Mouse (Mus musculus) intestine, postnatal 0 days (tissue): ENCODE data around the gene Prdm16. TPM values are rescaled to one million over a fixed set of nuclear protein-coding genes. Genes with fewer than 3 reads are reported as not detected.

ENCODE experiments used
- ATAC-seq: fragments of 200-750 bp; cut with Nextera tagmentation; 2 replicates; pipeline ENCODE4 v1.8.0; 2017; ENCODE audit warnings: mild to moderate bottlenecking, moderate TSS enrichment, moderate library complexity
- H3K27ac ChIP-seq: fragments of 300-500 bp; sonication (generic); 2 replicates; pipeline ENCODE4 v1.5.1; 2014; ENCODE audit warnings: mild to moderate bottlenecking, low read depth, low read length, moderate library complexity
- H3K27me3 ChIP-seq: fragments of 300-500 bp; sonication (generic); replicated peaks from 2 replicates; pipeline ENCODE4 v1.6.1; 2014; ENCODE audit warnings: low read length, mixed read lengths; ENCODE audit not compliant: control insufficient read depth, insufficient read depth
- H3K36me3 ChIP-seq: fragments of 300-500 bp; sonication (generic); 2 replicates; pipeline ENCODE4 v1.6.1; 2014; ENCODE audit warnings: mild to moderate bottlenecking, moderate library complexity; ENCODE audit not compliant: control insufficient read depth, insufficient read depth
- H3K4me1 ChIP-seq: fragments of 300-500 bp; sonication (generic); replicated peaks from 2 replicates; pipeline ENCODE4 v1.6.1; 2014; ENCODE audit warnings: antibody characterized with exemption, low read length, mixed read lengths; ENCODE audit not compliant: control insufficient read depth, insufficient read depth
- H3K4me2 ChIP-seq: fragments of 300-500 bp; sonication (generic); replicated peaks from 2 replicates; pipeline ENCODE4 v1.6.1; 2014; ENCODE audit warnings: low read depth, mild to moderate bottlenecking, moderate library complexity
- H3K4me3 ChIP-seq: fragments of 300-500 bp; sonication (generic); 2 replicates; pipeline ENCODE4 v1.5.1; 2014; ENCODE audit warnings: low read depth, low read length
- H3K9ac ChIP-seq: fragments of 300-500 bp; sonication (generic); 2 replicates; pipeline ENCODE4 v1.6.1; 2014; ENCODE audit warnings: mild to moderate bottlenecking, low read depth, low read length
- H3K9me3 ChIP-seq: fragments of 300-500 bp; sonication (generic); 2 replicates; pipeline ENCODE4 v1.6.1; 2016; ENCODE audit warnings: mixed run types; ENCODE audit not compliant: control insufficient read depth
- CTCF ChIP-seq: sonication (generic); IDR thresholded peaks from 2 replicates; pipeline ENCODE4 v1.5.1; 2016; ENCODE audit warnings: low read depth, mild to moderate bottlenecking, control low read depth, antibody characterized with exemption, moderate library complexity
- WGBS: fragments of 180-500 bp; shearing (Covaris S2); extraction: QIAGEN DNeasy Blood & Tissue Kit; methylation state at CpG from one replicate; pipeline ENCODE4 v1.1.7; 2014; 5-methylcytosine and 5-hydroxymethylcytosine counted together
- polyA plus RNA-seq: library from polyadenylated mRNA; unstranded; fragments of >200 nt; fragmentation: Nextera tagmentation; extraction: Ambion mirVana; gene quantifications from 2 replicates; pipeline ENCODE4 v1.2.1, GENCODE M21; 2015

The Prdm16 gene
- polyA plus RNA-seq, 1 experiment from 2014 or later, result 9.0 TPM

DNA sequence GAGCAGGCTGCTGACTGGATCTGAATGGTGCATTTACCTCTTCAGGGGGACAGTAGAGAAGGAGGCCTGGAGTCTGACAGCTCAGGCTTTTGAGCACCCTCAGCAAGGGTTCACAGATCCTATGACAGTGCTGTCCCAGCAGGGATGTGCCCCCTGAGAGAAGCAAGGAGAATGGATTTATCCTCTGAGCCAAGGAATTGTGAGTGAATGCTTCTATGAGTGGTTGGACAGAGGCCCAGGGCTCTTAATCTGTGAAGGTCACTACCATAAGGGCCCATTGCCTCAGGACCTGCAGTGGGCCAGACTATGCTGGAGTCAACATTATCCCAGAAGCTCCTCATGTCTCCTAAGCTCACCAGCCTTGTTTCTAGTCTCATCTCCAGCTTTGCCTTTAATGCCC, 23.4 kb upstream of the Prdm16 start:
- no peaks in the 10 kb centered on the region for H3K36me3 ChIP-seq
- TF ChIP-seq CTCF, result no peak

DNA sequence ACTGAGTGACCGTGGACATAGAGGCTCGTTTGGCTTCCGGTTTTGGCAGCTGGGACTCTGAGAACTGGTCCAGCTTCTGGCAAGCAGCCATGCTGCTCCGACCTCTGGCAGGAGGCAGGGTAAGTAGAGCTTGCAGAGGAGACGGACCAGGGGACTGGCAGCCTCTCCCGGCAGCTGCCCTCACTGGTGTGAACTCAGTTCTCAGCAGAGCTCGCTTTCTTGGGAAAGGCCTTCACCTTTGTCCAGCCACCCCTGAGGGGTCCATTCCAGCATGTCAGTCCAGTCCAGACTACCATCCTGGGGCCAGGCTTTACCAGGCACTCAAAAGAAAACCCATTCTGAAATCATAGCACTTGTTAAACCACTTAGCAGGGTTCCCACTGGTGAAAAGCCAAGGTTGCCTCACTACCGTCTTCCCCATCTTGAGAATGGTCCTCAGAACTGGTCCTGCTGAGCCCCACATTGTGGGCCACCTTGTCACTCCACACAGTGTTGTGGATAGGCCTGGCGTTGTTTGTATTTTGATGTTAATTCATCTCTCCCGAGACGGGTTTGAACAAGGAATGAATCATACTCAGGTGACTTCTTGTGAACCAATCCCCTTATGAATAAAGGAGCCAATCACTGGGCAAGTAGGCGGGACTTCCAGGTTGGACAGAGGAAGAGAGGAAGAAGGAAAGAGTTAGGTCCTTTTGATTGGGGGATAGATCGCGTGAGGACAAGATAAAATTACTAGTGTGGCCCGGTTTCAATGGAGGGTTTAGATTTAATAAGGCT, 18.6 kb upstream of the Prdm16 start:
- Histone ChIP-seq H3K4me2 (no peak overlapping the region), H3K36me3 (no peaks in the 10 kb centered on the region), H3K9me3 (no peaks in the 10 kb centered on the region), H3K4me3 (no peak overlapping the region), H3K27ac (no peak overlapping the region), H3K9ac (no peak overlapping the region), H3K4me1 (no peaks in the 10 kb centered on the region), H3K27me3 (no peaks in the 10 kb centered on the region)
- TF ChIP-seq CTCF, result no peak
- WGBS, result 80% methylated on average over 15 of the region's 15 CpGs
- ATAC-seq, result no peak

More for the DNA sequence above, 23.4 kb upstream of the Prdm16 start:
- no peaks in the 10 kb centered on the region for H3K27me3 ChIP-seq
- ATAC-seq, result no peak
- H3K9ac ChIP-seq, result no peak overlapping the region
- H3K27ac ChIP-seq, result no peak overlapping the region
- no peaks in the 10 kb centered on the region for H3K4me1 ChIP-seq
- no peak overlapping the region for H3K4me3 ChIP-seq
- no peak overlapping the region for H3K4me2 ChIP-seq
- H3K9me3 ChIP-seq, result no peaks in the 10 kb centered on the region

DNA sequence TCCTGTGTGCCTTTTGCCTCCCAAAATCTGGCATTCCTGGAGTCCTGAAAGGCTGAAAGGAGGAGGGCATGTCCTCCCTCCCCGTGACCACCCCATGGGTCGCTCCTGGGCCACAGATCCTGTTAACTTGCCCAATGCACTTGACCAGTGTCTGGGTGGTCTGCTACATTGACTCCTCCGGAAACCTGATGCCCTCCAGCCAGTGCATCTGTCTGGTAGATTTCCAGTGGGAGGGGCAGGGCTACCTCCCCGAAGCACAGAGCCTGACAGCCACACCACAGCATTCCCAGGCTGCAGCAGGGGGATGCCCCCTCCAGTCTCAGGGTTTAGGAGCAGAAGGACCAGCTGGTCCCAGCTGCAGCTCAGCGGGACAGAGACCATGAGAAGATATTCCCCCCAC, 15.8 kb upstream of the Prdm16 start:
- 26% methylated on average over 5 of the region's 5 CpGs for whole genome bisulfite sequencing
- TF ChIP-seq CTCF, result no peak
- H3K27me3 ChIP-seq, result no peaks in the 10 kb centered on the region
- H3K36me3 ChIP-seq, result no peaks in the 10 kb centered on the region
- H3K9ac ChIP-seq, result no peak overlapping the region
- H3K9me3 ChIP-seq, result no peaks in the 10 kb centered on the region
- no peak overlapping the region for H3K27ac ChIP-seq
- no peak for ATAC-seq
- no peak overlapping the region for H3K4me2 ChIP-seq
- H3K4me3 ChIP-seq, result no peak overlapping the region
- no peaks in the 10 kb centered on the region for H3K4me1 ChIP-seq

DNA sequence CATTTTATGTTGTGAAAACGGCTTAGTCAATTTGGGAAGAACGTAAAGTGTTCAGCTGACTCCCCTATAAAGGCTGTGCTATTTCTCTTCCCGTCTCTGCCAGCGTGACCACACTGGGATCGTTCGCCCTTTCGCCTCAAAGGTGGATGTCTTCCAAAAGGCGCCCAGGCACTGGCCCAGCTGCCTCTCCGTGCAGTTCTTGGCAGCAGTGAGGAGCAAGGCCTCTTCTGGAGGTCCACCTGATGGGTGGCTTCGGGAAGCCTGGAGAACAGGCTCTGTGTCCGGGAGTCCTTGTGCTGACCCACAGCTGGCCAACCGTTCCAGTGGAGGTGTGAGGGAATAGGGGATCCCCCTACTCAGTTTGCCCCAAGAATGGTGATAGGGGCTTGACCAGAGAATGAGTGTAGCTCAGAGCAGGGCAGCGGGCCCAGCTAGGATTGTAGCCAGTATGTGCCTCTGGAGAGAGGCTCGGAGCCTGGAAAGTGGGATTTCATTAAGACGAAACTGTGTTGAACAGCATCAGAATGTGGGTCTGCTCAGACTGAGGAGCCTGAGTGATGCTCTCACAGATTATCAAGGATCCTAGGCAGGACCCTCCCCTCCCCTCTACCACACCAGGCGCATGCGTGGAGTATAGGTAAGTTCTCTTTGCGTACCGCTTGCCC, 12.5 kb upstream of the Prdm16 start:
- no peak overlapping the region for H3K27ac ChIP-seq
- H3K9ac ChIP-seq, result no peak overlapping the region
- H3K4me1 ChIP-seq, result no peaks in the 10 kb centered on the region
- H3K27me3 ChIP-seq, result peaks cover 9% of the 10 kb centered on the region
- no peak for ATAC-seq
- no peak for TF ChIP-seq CTCF
- H3K9me3 ChIP-seq, result no peaks in the 10 kb centered on the region
- no peak overlapping the region for H3K4me2 ChIP-seq
- 85% methylated on average over 19 of the region's 19 CpGs for WGBS
- H3K4me3 ChIP-seq, result no peak overlapping the region
- H3K36me3 ChIP-seq, result no peaks in the 10 kb centered on the region

DNA sequence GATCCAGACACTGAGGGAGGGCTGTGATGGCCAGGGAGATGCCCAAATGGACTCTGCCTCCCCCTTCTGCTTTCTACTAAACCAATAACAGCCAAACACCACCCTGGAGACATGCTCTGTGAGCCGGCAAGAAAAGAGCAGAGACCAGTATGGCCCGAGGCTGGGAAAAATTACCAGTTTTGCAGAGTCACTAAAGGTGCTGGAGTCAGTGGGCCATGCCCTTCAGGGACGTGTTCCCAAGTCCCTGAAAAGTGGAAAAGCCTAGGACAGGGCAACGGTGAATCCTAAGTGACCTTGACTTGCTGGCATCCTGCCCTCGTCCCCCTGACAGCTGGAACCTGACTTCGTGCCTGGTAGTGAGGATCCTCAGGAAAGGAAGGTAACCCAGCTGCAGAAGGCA, 5.8 kb upstream of the Prdm16 start:
- WGBS, result 26% methylated on average over 6 of the region's 6 CpGs
- H3K9me3 ChIP-seq, result no peaks in the 10 kb centered on the region
- H3K27me3 ChIP-seq, result peaks cover 73% of the 10 kb centered on the region
- no peak overlapping the region for H3K4me3 ChIP-seq
- H3K36me3 ChIP-seq, result no peaks in the 10 kb centered on the region
- no peak for TF ChIP-seq CTCF
- H3K27ac ChIP-seq, result no peak overlapping the region
- no peak for ATAC-seq
- H3K4me2 ChIP-seq, result no peak overlapping the region
- H3K9ac ChIP-seq, result no peak overlapping the region
- H3K4me1 ChIP-seq, result no peaks in the 10 kb centered on the region

DNA sequence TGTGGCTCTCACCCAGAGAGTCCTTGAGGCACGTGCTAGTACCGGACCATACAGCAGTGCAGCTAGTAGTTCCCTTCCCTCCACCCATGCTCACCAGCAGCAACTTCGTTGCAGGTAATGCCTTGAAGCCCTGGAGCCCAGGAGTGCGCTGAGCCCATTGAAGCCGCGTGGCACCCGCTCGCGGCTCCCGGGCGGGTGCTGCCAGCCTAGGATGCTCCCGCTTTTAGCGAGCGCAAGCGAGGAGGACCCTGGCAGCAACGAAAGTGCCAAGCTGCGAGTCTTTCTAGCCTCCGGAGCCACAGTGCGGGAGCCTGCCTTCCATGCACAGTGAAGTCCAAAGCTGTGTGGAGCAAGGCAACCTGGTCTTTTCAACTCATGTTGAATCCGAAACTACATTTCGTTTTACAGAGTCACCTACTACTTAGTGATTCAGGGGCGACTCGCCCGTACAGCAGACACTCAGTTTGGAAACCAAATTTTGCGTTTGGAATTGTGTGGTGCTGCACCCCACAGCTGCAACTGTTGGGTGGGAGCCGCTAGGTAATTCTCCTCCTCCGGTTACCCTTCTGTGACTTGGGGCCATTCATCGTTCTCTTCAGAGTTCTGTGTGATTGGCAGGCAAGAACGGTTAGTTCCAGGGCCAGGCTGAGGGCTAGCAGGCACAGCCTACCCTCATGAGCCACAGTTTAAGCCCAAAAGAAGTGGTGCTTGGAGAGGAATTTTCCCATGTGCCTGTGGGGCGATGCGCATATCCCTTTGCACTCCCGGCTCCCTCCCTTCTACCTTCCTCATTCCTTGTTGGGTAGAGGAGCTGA, 4.8 kb upstream of the Prdm16 start:
- Histone ChIP-seq H3K9ac (no peak overlapping the region), H3K4me3 (no peak overlapping the region), H3K36me3 (no peaks in the 10 kb centered on the region), H3K4me1 (no peaks in the 10 kb centered on the region), H3K9me3 (no peaks in the 10 kb centered on the region), H3K4me2 (no peak overlapping the region), H3K27ac (no peak overlapping the region), H3K27me3 (peaks cover 80% of the 10 kb centered on the region)
- WGBS, result 30% methylated on average over 32 of the region's 32 CpGs
- no peak for TF ChIP-seq CTCF
- no peak for ATAC-seq
